Mouse (Mus musculus): ENCODE data around the gene Slc16a5.

GRCm38 (mm10) chr11:115506586-115506985 lies 44.3 kb downstream of the Slc16a5 start:
- TF ChIP-seq POLR2A (IDR thresholded peaks at IDR 0.05; ENCODE audit: insufficient read depth, low read length), result no peak
- TF ChIP-seq CTCF (IDR thresholded peaks at IDR 0.05; ENCODE audit: low read depth, low read length), result no peak
- no peak for TF ChIP-seq EP300 (IDR thresholded peaks at IDR 0.05; ENCODE audit: insufficient read depth, low read depth, low read length)
